Mouse (Mus musculus) forebrain, embryonic 10.5 days (tissue): ENCODE results near the gene Stk11ip. TPM values are rescaled to one million over a fixed set of nuclear protein-coding genes. Genes with fewer than 3 reads are reported as not detected.

ENCODE experiments used
- DNase-seq: peaks from one replicate; pipeline ENCODE4 v3.0.0-alpha.2; 2017; ENCODE audit warnings: low spot score; ENCODE audit errors: extremely low spot score
- H3K27ac ChIP-seq: fragments of 300-500 bp; sonication (generic); 2 replicates; pipeline ENCODE4 v1.5.1; 2016; ENCODE audit warnings: mild to moderate bottlenecking
- H3K27me3 ChIP-seq: fragments of 300-500 bp; sonication (generic); 2 replicates; pipeline ENCODE4 v1.6.1; 2016; ENCODE audit warnings: mild to moderate bottlenecking; ENCODE audit not compliant: poor library complexity, severe bottlenecking
- H3K36me3 ChIP-seq: fragments of 300-500 bp; sonication (generic); replicated peaks from 2 replicates; pipeline ENCODE4 v1.6.1; 2016; ENCODE audit warnings: mild to moderate bottlenecking, moderate library complexity
- H3K4me1 ChIP-seq: fragments of 300-500 bp; sonication (generic); 2 replicates; pipeline ENCODE4 v1.6.1; 2016
- H3K4me3 ChIP-seq: fragments of 300-500 bp; sonication (generic); 2 replicates; pipeline ENCODE4 v1.5.1; 2016; ENCODE audit warnings: mild to moderate bottlenecking, moderate library complexity
- H3K9me3 ChIP-seq: fragments of 300-500 bp; sonication (generic); 2 replicates; pipeline ENCODE4 v1.6.1; 2016; ENCODE audit warnings: mild to moderate bottlenecking, moderate library complexity
- WGBS: fragments of 180-500 bp; shearing (Covaris S2); methylation state at CpG from one replicate; pipeline ENCODE4 v1.1.7; 2016; 5-methylcytosine and 5-hydroxymethylcytosine counted together
- polyA plus RNA-seq: library from polyadenylated mRNA; unstranded; fragments of >200 nt; fragmentation: Nextera tagmentation; extraction: Ambion mirVana; gene quantifications from 2 replicates; pipeline ENCODE4 v1.2.1, GENCODE M21; 2016

Stk11ip gene
- polyA plus RNA-seq, 1 experiment from 2014 or later = 33.2 TPM

GRCm38 (mm10) chr1:75507006-75507405, 14.3 kb upstream of the Stk11ip start, which contains the start of gene Inha:
TSS of gene Inha (plus strand) at chr1:75507077.
- Histone ChIP-seq H3K4me3 (peak within 1 kb of the TSS; percentile 90), H3K4me1 (peaks cover 80% of the 10 kb centered on the region), H3K9me3 (no peaks in the 10 kb centered on the region), H3K27ac (peak within 1 kb of the TSS; percentile 98), H3K36me3 (peaks cover 21% of the 10 kb centered on the region), H3K27me3 (peaks cover 67% of the 10 kb centered on the region)
- DNase-seq = no peak
- 75% methylated on average over 10 of the region's 10 CpGs for WGBS

GRCm38 (mm10) chr1:75509586-75509985, 11.7 kb upstream of the Stk11ip start:
- Histone ChIP-seq H3K27me3 (peaks cover 49% of the 10 kb centered on the region), H3K36me3 (no peaks in the 10 kb centered on the region), H3K4me3 (no peak overlapping the region), H3K9me3 (no peaks in the 10 kb centered on the region), H3K27ac (no peak overlapping the region), H3K4me1 (peaks cover 65% of the 10 kb centered on the region)
- DNase-seq = no peak
- WGBS = 57% methylated on average over 20 of the region's 20 CpGs

DNA sequence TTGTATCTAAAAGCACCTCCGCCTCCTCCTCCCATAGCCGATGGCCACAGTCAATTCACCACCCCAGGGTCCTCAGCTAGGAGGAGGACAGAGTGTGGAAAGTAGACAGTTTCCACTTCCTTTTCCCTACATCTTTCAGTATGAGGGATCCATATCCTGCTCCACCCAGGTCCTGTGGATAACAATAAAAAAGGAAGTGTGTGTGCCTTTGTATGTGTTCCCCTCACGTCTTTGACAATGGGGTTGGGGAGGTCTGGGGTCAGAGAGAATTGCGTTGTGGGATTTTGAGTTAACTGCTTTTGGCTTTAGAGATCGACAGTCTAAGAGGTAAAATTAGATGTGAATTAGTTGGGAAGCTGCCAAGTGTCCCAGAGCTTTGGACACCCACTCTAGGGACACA, 11.2 kb upstream of the Stk11ip start:
- Histone ChIP-seq H3K27me3 (peaks cover 43% of the 10 kb centered on the region), H3K9me3 (no peaks in the 10 kb centered on the region), H3K27ac (no peak overlapping the region), H3K4me1 (peaks cover 59% of the 10 kb centered on the region), H3K4me3 (no peak overlapping the region), H3K36me3 (no peaks in the 10 kb centered on the region)
- no peak for DNase-seq
- WGBS = 81% methylated on average over 5 of the region's 5 CpGs

DNA sequence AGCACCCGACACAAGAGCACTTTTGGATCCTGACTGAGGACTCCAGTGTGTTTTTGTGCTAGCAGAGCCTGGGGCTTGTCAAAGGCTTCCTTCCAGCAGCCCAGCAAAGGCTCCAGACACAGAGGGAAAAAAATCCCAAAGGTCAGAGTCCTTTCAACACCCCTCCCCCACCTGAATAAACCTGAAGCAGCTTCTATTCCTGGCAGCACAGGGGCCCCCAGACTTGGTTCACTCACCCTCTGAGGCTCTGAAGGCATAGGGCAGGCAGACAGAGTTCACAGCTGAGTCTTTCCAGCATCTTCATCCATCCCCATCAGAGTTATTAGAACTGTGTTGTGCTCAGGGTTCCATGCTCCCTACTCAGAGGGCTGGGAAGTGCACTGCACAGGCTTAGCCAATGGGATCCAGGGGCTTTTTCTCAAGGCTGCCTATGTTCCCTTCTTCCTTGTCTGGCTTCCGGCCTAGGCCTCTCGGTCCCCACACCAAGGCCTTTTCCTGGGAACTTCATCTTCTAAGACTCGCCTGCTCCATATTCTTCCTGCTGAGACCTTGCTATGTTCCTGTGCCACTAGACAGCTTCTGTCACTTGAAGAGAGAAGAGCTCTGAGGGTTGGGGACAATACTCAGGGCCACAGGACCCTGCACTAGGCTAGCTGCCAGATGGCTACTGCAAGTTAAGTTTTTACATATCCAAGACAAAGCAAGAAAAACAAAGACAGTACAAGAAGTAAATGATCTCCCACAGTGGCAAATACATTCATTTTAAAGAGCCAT, 9.7 kb upstream of the Stk11ip start:
- Histone ChIP-seq H3K4me3 (no peak overlapping the region), H3K36me3 (no peaks in the 10 kb centered on the region), H3K4me1 (peaks cover 45% of the 10 kb centered on the region), H3K27ac (peak overlapping the region; percentile 69), H3K27me3 (peaks cover 29% of the 10 kb centered on the region), H3K9me3 (no peaks in the 10 kb centered on the region)
- 57% methylated on average over 4 of the region's 4 CpGs for WGBS
- DNase-seq = no peak

DNA sequence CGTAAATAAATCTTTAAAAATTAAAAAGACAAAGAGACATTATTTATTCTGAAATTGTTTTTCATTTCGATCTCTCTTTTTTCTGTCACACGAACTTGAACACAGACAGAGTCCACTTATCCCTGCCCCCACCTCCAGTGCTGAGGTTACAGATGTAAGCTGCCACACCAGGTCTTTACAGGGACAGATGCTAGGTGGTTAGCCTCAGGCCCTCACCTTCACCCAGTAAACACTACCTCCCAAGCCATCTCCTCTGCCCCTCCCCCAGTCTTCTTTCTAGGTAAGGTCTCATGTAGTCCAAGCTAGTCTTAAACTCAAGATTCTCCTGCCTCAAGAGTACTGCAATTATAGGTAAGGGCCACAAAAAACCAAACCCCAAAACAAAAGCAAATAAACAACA, 8.8 kb upstream of the Stk11ip start:
- no peak overlapping the region for H3K27ac ChIP-seq
- H3K27me3 ChIP-seq = peaks cover 20% of the 10 kb centered on the region
- no peaks in the 10 kb centered on the region for H3K36me3 ChIP-seq
- 91% methylated on average over 3 of the region's 3 CpGs for WGBS
- peaks cover 36% of the 10 kb centered on the region for H3K4me1 ChIP-seq
- DNase-seq = no peak
- no peak overlapping the region for H3K4me3 ChIP-seq
- no peaks in the 10 kb centered on the region for H3K9me3 ChIP-seq

DNA sequence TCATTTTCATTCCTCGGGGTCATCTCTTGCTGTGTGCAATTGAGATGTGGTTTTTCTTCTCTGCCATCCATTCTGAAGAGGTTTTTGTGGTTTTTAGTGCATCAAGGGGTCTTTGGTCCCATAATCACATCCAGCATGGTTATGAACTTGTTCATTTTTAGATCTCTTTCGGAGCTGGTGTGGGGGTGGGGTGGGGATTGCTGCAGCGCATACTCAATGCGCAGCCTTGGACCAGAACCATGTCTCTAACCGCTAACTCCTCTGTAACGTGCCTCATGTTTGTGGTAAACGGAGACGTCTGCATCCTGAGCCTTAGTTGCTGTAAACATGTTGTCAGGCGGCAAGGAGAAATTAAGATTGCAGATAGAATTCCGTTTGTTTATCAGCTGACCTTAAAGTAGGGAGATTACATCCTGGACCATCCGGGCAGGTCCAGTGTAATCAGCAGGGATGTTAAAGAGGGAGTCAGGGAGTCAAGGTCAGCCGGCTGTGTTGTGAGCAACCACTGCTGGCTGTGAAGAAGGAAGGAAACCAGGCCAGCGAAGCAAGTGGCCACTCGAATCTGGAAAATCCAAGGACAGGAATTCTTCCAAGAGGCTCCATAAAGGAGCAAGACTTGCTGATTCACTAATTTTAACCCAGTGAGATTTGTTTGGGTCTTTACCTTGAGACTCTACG, 4.5 kb upstream of the Stk11ip start:
- Histone ChIP-seq H3K4me1 (peaks cover 10% of the 10 kb centered on the region), H3K36me3 (no peaks in the 10 kb centered on the region), H3K27me3 (no peaks in the 10 kb centered on the region), H3K4me3 (no peak overlapping the region), H3K27ac (no peak overlapping the region), H3K9me3 (no peaks in the 10 kb centered on the region)
- no peak for DNase-seq
- 86% methylated on average over 15 of the region's 15 CpGs for WGBS

GRCm38 (mm10) chr1:75517984-75518383, 3.3 kb upstream of the Stk11ip start:
- 0 out of 2 replicates have a peak overlapping the region, but pooled peaks have one; percentile 48 for H3K27ac ChIP-seq
- H3K4me3 ChIP-seq = no peak overlapping the region
- H3K9me3 ChIP-seq = no peaks in the 10 kb centered on the region
- 55% methylated on average over 4 of the region's 4 CpGs for WGBS
- H3K36me3 ChIP-seq = no peaks in the 10 kb centered on the region
- DNase-seq = no peak
- H3K4me1 ChIP-seq = peaks cover 16% of the 10 kb centered on the region
- no peaks in the 10 kb centered on the region for H3K27me3 ChIP-seq

DNA sequence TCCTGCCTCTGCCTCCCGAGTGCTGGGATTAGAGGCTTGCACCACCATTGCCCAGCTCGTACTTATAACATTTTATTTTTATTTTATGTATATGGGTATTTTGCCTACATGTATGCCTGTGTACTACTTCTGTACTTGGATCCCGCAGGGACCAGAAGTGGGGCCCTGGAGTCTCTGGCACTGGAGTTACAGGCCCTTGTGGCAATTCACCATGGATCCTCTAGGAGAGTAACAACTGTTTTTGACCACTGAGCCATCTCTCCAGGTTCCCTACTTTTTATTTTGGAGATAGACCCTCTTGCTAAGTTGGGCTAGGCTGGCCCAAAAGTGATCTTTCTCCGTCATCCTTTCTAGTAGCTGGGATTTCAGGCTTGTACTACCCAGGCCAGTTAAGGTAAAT, 2.9 kb upstream of the Stk11ip start:
- WGBS = 93% methylated on average over 4 of the region's 4 CpGs
- Histone ChIP-seq H3K27ac (no peak overlapping the region), H3K4me3 (no peak overlapping the region), H3K27me3 (no peaks in the 10 kb centered on the region), H3K9me3 (no peaks in the 10 kb centered on the region), H3K36me3 (no peaks in the 10 kb centered on the region), H3K4me1 (peaks cover 16% of the 10 kb centered on the region)
- no peak for DNase-seq

GRCm38 (mm10) chr1:75519576-75519975, 1.8 kb upstream of the Stk11ip start:
- no peaks in the 10 kb centered on the region for H3K9me3 ChIP-seq
- H3K27me3 ChIP-seq = no peaks in the 10 kb centered on the region
- H3K36me3 ChIP-seq = no peaks in the 10 kb centered on the region
- DNase-seq = no peak
- peaks cover 16% of the 10 kb centered on the region for H3K4me1 ChIP-seq
- no peak overlapping the region for H3K27ac ChIP-seq
- H3K4me3 ChIP-seq = no peak overlapping the region
- WGBS = 92% methylated on average over 5 of the region's 5 CpGs

GRCm38 (mm10) chr1:75524679-75525078, 3.4 kb downstream of the Stk11ip start:
- WGBS = 96% methylated on average over 7 of the region's 7 CpGs
- no peak overlapping the region; the same call in 1 of the 2 replicates for H3K27ac ChIP-seq
- no peaks in the 10 kb centered on the region for H3K27me3 ChIP-seq
- no peak for DNase-seq
- peaks cover 12% of the 10 kb centered on the region for H3K4me1 ChIP-seq
- no peaks in the 10 kb centered on the region for H3K9me3 ChIP-seq
- H3K36me3 ChIP-seq = peaks cover 45% of the 10 kb centered on the region
- H3K4me3 ChIP-seq = no peak overlapping the region

DNA sequence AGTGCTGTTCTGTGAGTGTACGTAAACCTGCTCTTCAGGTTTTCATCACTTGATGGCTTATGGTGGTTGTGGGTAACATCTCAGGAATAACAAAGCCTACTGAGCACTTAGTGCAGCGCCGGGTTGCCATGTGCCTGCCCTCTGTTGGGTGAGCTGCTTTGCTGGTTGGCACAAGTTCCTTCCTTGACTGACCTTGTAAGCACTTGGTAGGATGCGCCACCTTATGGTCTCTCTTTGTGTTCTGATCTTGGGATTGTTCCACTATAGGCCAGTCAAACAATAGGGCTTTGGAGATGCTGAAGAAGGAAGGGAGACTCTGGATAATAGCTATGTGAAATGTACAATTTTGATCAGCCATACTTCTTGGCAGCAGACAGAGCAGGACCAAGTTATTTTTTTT, 9.2 kb downstream of the Stk11ip start:
- WGBS = 88% methylated on average over 4 of the region's 4 CpGs
- Histone ChIP-seq H3K4me3 (no peak overlapping the region), H3K9me3 (no peaks in the 10 kb centered on the region), H3K4me1 (no peaks in the 10 kb centered on the region), H3K27me3 (no peaks in the 10 kb centered on the region), H3K27ac (no peak overlapping the region), H3K36me3 (peaks cover 93% of the 10 kb centered on the region)
- no peak for DNase-seq

DNA sequence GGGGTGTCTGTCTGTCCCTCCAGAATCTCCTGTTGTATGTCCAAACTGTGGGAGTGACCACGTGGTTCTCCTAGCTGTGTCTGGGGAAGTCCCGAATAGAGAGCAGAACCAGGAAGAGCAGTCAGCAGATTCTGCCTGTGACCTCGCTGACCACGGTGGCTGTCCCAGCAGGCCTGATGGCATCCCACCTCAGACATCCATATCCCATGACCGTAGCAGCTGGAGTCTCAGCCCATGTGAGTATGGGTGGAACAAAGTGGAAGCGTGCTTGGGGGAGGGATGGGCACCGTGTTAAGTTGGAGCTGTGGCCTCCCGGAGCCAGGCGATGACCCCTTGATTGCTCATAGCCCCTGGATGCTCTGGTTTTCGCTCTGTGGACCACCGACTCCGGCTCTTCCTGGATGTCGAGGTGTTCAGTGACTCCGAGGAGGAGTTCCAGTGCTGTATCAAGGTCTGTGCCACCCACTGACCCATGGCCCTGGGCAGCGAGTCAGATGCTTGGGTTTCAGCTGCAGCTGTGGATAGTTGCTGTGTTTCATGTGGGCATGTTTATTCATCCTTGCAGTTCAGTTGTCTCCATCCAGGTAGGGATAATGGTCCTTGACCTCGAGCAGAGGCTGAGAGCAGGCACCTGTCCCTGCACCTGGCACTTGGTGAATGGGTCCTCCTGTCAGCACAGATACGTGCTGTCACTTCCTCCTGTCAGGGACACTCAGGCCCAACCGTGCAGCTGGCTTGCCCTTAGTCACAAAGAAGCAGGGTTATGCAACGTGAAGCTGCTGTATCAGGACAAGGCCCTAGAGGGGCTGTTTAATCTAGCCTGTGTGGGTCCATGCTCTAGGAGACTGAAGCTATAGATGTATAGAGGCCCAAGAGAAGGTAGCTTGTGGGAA, 11.2 kb downstream of the Stk11ip start:
- H3K4me1 ChIP-seq = no peaks in the 10 kb centered on the region
- H3K4me3 ChIP-seq = no peak overlapping the region
- WGBS = 91% methylated on average over 19 of the region's 19 CpGs

More for the DNA sequence above, 11.2 kb downstream of the Stk11ip start:
- no peaks in the 10 kb centered on the region for H3K9me3 ChIP-seq
- H3K36me3 ChIP-seq = peaks cover 89% of the 10 kb centered on the region
- H3K27me3 ChIP-seq = no peaks in the 10 kb centered on the region
- no peak overlapping the region for H3K27ac ChIP-seq
- DNase-seq = no peak
